Mouse (Mus musculus) neutrophil, adult 5-6 weeks (primary cell): ENCODE measurements at regions not wholly inside any gene's neighbourhood (a gene's known extent, or its start where the extent isn't known, plus 50 kb on each side); places are given as distances from the start of the nearest gene placed in this dataset.

Experiments used
- ATAC-seq: fragments of 151-379, 151-347 bp; 2 replicates; pipeline ENCODE4 v1.8.0; 2017; ENCODE audit warnings: mild to moderate bottlenecking, moderate TSS enrichment; ENCODE audit not compliant: insufficient number of reproducible peaks, poor library complexity, low FRiP score, severe bottlenecking; ENCODE audit errors: extremely low read depth

DNA sequence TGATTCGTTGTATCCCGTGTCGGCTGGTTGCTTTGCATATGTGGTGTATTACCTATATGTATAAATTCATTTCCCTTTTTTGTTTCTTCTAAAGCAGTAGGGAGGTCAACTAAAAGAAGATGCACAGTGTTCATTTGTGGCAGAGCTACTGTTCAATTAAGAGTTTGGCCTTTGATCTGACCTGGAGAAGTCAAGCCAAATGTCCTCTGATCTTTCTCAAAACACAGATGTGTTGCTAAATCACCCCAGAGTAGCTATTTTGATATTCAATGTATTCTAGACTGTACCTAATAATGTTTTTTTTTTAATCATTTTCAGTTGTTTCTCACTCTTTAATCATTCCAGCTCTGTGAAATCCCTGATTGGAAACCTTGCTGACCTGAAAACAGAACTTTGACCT lies 87.9 kb upstream of the Elovl6 start:
- ATAC-seq: no peak

- no peak for ATAC-seq
Measured at GRCm38 (mm10) chr3:129445961-129446360, 86.2 kb upstream of the Elovl6 start.

- no peak for ATAC-seq
Measured at GRCm38 (mm10) chr3:129449928-129450327, 82.2 kb upstream of the Elovl6 start.

GRCm38 (mm10) chr3:129450671-129451070 lies 81.5 kb upstream of the Elovl6 start:
- ATAC-seq: no peak

DNA sequence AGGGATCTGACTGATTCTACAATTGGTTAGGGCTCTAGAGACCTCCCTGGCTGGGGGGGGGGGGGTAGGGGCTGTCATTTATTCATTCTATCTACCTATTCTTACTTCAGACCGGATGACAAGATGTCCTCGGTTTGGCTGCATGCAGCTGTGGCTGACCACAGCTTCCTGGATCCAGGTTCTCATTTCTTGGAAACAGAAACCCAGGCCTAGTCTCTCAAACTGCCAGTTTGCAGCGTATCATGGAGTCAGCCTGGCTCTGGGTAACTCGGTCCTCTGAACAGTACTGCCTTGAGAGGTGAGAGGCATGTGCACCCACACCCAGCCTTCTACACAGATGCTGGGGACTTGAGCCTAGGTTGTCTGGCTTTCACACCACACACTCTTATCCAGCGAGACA lies 62.1 kb upstream of the Elovl6 start:
- ATAC-seq: no peak

DNA sequence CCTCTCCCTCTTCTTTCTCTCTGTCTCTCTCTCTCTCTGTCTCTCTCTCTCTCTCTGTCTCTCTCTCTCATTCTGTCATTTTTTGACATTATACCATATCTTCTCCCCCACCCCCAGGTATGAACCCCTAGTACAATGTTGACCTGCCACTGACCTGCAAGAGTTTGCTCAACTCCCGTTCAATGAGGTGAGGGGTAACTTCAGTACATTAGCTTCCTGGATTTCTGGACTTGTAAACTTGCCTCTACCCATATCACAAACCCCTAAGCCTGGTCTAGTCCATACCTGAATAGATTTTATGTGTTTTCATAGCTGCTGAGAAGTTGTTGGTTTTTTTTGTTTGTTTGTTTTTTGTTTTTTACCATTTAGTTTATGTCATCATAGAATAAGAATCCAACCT lies 60.8 kb upstream of the Elovl6 start:
- ATAC-seq: no peak

DNA sequence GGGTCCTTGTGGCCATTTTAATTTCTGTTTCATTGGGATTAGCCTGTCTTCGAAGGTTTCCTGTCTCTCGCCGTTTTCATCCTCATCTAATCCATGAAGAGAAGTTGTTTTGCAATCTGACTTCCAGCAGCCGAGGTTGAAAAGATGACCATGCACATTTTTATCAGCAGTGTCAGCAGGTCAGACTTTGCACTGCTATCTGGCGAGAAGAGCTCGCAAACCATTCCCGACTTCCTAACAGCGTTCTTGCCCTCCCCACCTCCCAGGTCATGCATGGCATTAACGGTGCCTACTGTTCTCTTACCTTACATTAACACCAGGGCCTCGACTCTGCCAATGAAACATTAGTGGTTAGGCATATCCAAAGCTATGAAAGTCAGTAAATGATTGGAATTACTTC lies 60.1 kb upstream of the Elovl6 start:
- no peak for ATAC-seq

- no peak for ATAC-seq
Measured at GRCm38 (mm10) chr3:129474451-129474850, 57.7 kb upstream of the Elovl6 start.

DNA sequence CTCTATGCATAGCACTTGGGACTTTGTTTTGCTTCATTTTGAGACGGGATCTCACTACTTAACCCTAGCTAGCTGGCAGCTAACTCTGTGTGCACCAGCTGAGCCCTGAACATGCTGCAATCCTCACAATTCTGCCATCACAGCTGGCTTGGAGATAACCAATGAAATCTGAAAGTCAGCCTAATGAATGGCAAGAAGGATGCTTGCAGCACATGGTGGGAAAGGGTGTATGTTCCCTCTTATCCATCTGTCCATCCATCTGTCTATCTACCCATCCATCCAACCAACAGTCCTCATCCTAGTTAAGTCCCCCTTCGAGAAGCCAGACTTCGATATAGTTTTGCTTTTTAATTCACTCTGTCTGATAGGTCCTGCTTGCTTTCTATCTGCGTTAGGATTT lies 55.9 kb upstream of the Elovl6 start:
- no peak for ATAC-seq

GRCm38 (mm10) chr3:129478093-129478492 lies 54.1 kb upstream of the Elovl6 start:
- ATAC-seq: no peak

DNA sequence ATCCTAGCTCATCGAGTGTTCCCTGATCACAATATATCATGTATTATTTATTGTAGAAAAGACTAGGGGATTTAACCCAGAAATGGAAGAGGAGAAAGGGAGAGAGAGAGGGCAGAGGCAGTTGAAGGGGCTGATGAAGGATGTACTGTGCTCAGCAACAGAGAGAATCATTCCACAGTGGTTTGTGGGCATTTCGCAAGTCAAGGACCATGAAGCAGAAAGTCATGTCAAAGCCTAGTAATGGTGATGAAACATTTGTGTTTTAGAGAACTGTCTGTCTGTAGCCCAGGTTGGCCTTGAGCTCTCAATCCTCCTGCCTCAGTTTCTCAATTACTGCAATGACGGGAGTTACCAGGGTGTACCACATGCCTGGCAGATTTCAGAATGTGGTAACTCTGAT lies 50.9 kb upstream of the Elovl6 start:
- ATAC-seq: no peak
